In genomic region chr9:119981183-119982179, GRCm38 (mm10) we compare ENCODE assay signal across 8 mouse cellular contexts. TPM values are rescaled to one million over a fixed set of nuclear protein-coding genes. Genes with fewer than 3 reads are reported as not detected.
DNase-seq lines count a peak whose midpoint lies in the region; ATAC-seq and TF ChIP-seq lines count a peak whose summit lies in the region.

No protein-coding gene starts in this region.

- H3K4me3 ChIP-seq in intestine, postnatal 0 days (ENCODE audit: low read depth, low read length): peak overlapping the region; percentile 86
- H3K4me3 ChIP-seq in liver, embryonic 15.5 days (replicated peaks): peak overlapping the region; percentile 66
- H3K4me3 ChIP-seq in thymus, adult 2 months (ENCODE audit: control insufficient read depth, insufficient read depth, low read length): peak overlapping the region; percentile 87

- H3K27me3 ChIP-seq in intestine, postnatal 0 days (replicated peaks; ENCODE audit: control insufficient read depth, insufficient read depth, low read length): no peaks in the 10 kb centered on the region
- peaks cover 47% of the 10 kb centered on the region for H3K27me3 ChIP-seq in liver, embryonic 15.5 days
- H3K27me3 ChIP-seq in thymus, adult 2 months (ENCODE audit: control insufficient read depth, insufficient read depth, low read length): no peaks in the 10 kb centered on the region

- H3K9ac ChIP-seq in intestine, postnatal 0 days (ENCODE audit: low read depth, low read length): peak overlapping the region; percentile 42
- H3K9ac ChIP-seq in liver, embryonic 15.5 days: no peak overlapping the region

- H3K4me2 ChIP-seq in intestine, postnatal 0 days (replicated peaks; ENCODE audit: low read depth): peak overlapping the region; percentile 94
- peak overlapping the region; percentile 81 for H3K4me2 ChIP-seq in liver, embryonic 15.5 days

- peak; percentile 38 for ATAC-seq in intestine, postnatal 0 days
- ATAC-seq in liver, embryonic 15.5 days (ENCODE audit: insufficient read depth): peak; percentile 22

- no peaks in the 10 kb centered on the region for H3K9me3 ChIP-seq in intestine, postnatal 0 days (ENCODE audit: control insufficient read depth)
- H3K9me3 ChIP-seq in liver, embryonic 15.5 days (replicated peaks): no peaks in the 10 kb centered on the region

- 0 out of 2 replicates have a peak, but pooled peaks have one; percentile 14 for TF ChIP-seq CTCF in intestine, postnatal 0 days (IDR thresholded peaks at IDR 0.05; ENCODE audit: low read depth)
- no peak for TF ChIP-seq CTCF in thymus, adult 2 months (IDR thresholded peaks at IDR 0.05; ENCODE audit: borderline replicate concordance, control insufficient read depth, extremely low read depth, insufficient read depth, low read length, poor library complexity)

- 1% methylated on average over 16 of the region's 16 CpGs for WGBS in intestine, postnatal 0 days
- 3% methylated on average over 16 of the region's 16 CpGs for WGBS in liver, embryonic 15.5 days (ENCODE audit: insufficient replicate concordance)
- WGBS in thymus, adult 2 months: 2% methylated on average over 16 of the region's 16 CpGs

- H3K36me3 ChIP-seq in intestine, postnatal 0 days (ENCODE audit: control insufficient read depth, insufficient read depth): no peaks in the 10 kb centered on the region; the same call in 1 of the 2 replicates
- no peaks in the 10 kb centered on the region for H3K36me3 ChIP-seq in liver, embryonic 15.5 days (replicated peaks)
- peaks cover 1% of the 10 kb centered on the region; the same call in 1 of the 2 replicates for H3K36me3 ChIP-seq in thymus, adult 2 months (ENCODE audit: control insufficient read depth, insufficient read depth, low read length)

- DNase-seq in 3T3-L1 (ENCODE audit: low read depth, low spot score): peak; percentile 89
- peak; percentile 89 for DNase-seq in Muller cell, postnatal 12 days (ENCODE audit: inconsistent ontology term)
- DNase-seq in embryo, embryonic 10.5 days (ENCODE audit: low spot score): peak; percentile 92
- DNase-seq in heart, adult 18-20 months: peak; percentile 89 to 95
- DNase-seq in natural killer cell, adult 2 months (ENCODE audit: low spot score in 2 of 2): peak; percentile 74
- DNase-seq in thymus, adult 2 months: peak; percentile 86

- peak; percentile 63; the same call in 1 of the 2 replicates for TF ChIP-seq POLR2A in thymus, adult 2 months (IDR thresholded peaks at IDR 0.05; ENCODE audit: control insufficient read depth, extremely low read depth, insufficient read depth, low read length, poor library complexity)

- H3K4me1 ChIP-seq in intestine, postnatal 0 days (replicated peaks; ENCODE audit: control insufficient read depth, insufficient read depth, low read length): peaks cover 18% of the 10 kb centered on the region
- peaks cover 80% of the 10 kb centered on the region for H3K4me1 ChIP-seq in liver, embryonic 15.5 days (replicated peaks)
- H3K4me1 ChIP-seq in thymus, adult 2 months (replicated peaks; ENCODE audit: control insufficient read depth, insufficient read depth, low read length): peaks cover 61% of the 10 kb centered on the region

- peak overlapping the region; percentile 90 for H3K27ac ChIP-seq in intestine, postnatal 0 days (ENCODE audit: low read depth, low read length)
- H3K27ac ChIP-seq in liver, embryonic 15.5 days (replicated peaks): peak overlapping the region; percentile 79
- H3K27ac ChIP-seq in thymus, adult 2 months (ENCODE audit: control insufficient read depth, insufficient read depth, low read length): peak overlapping the region; percentile 98

RNA-seq across cellular contexts. Expression of gene Csrnp1, which starts 3.0 kb away (rescaled TPM):
- total RNA-seq in heart, adult 18-20 months (2021): 10 to 100 TPM; 16.7 to 20.7 TPM
- polyA plus RNA-seq in intestine, postnatal 0 days (2015; fragmentation: Nextera tagmentation; extraction: Ambion mirVana): 3.8 and 4.2 TPM in 2 replicates
- polyA plus RNA-seq in liver, embryonic 15.5 days (2015; fragmentation: Nextera tagmentation; extraction: Ambion mirVana): 2.0 and 2.8 TPM in 2 replicates
- polyA plus RNA-seq in thymus, adult 2 months (2012; rRNA removed): 283 and 325 TPM in 2 replicates

RNA-seq across cellular contexts. Expression of gene Xirp1, which starts 41.9 kb away (rescaled TPM):
- 100 to 1,000 TPM; 145 to 150 TPM for total RNA-seq in heart, adult 18-20 months (2021)
- 0.10 and 0.14 TPM in 2 replicates for polyA plus RNA-seq in intestine, postnatal 0 days (2015; fragmentation: Nextera tagmentation; extraction: Ambion mirVana)
- polyA plus RNA-seq in liver, embryonic 15.5 days (2015; fragmentation: Nextera tagmentation; extraction: Ambion mirVana): 0.17 and 0.43 TPM in 2 replicates
- 0.24 and 2.3 TPM in 2 replicates for polyA plus RNA-seq in thymus, adult 2 months (2012; rRNA removed)

RNA-seq across cellular contexts. Expression of gene Ttc21a, which starts 44.1 kb away (rescaled TPM):
- under 1 TPM in 1 of 2 experiments, not detected in 1; 0.21 TPM for total RNA-seq in heart, adult 18-20 months (2021)
- polyA plus RNA-seq in intestine, postnatal 0 days (2015; fragmentation: Nextera tagmentation; extraction: Ambion mirVana): not detected in 2 replicates
- polyA plus RNA-seq in liver, embryonic 15.5 days (2015; fragmentation: Nextera tagmentation; extraction: Ambion mirVana): 0.14 and 0.22 TPM in 2 replicates
- polyA plus RNA-seq in thymus, adult 2 months (2012; rRNA removed): 0.18 and 0.29 TPM in 2 replicates

RNA-seq across cellular contexts. Expression of gene Gorasp1, which starts 44.1 kb away (rescaled TPM):
- total RNA-seq in heart, adult 18-20 months (2021): 10 to 100 TPM; 31.8 to 35.8 TPM
- polyA plus RNA-seq in intestine, postnatal 0 days (2015; fragmentation: Nextera tagmentation; extraction: Ambion mirVana): 14.4 and 16.4 TPM in 2 replicates
- 9.9 and 11.4 TPM in 2 replicates for polyA plus RNA-seq in liver, embryonic 15.5 days (2015; fragmentation: Nextera tagmentation; extraction: Ambion mirVana)
- polyA plus RNA-seq in thymus, adult 2 months (2012; rRNA removed): 10.8 and 11.0 TPM in 2 replicates

Comparison
In these comparisons a context has a peak if more than half of its experiments do, and no peak if none do; other contexts are left out.
1. Peak in every context shown above with its lines: DNase-seq, ATAC-seq, H3K4me3 ChIP-seq and H3K27ac ChIP-seq.
2. RNA of gene Csrnp1, which starts 3.0 kb away (polyA plus RNA-seq): 283 to 325 TPM in thymus, adult 2 months; 3.8 to 4.2 TPM in intestine, postnatal 0 days and 2.0 to 2.8 TPM in liver, embryonic 15.5 days; every median in the first group is over 10 times any median in the second.